Mouse (Mus musculus): ENCODE results near the gene Mrpl11.
"Not testable (repeated sequence)": the region's sequence is repeated elsewhere in the genome, so short reads cannot be mapped to it uniquely, and the experiment has no call there.

The Mrpl11 gene

GRCm38 (mm10) chr19:4992904-4993303 is 31.0 kb downstream of the Mrpl11 start:
- peak; percentile 57 to 66 for DNase-seq (ENCODE audit: low spot score in 2 of 2)

GRCm38 (mm10) chr19:4994043-4994442 is 32.1 kb downstream of the Mrpl11 start:
- peak; percentile 64 to 68 for DNase-seq (ENCODE audit: low spot score in 2 of 2)

GRCm38 (mm10) chr19:4999445-5000140 is 37.6 kb downstream of the Mrpl11 start:
- no peak for DNase-seq (ENCODE audit: low spot score in 2 of 2)

- DNase-seq (ENCODE audit: low spot score in 2 of 2) = peak; percentile 78 to 86
Measured at GRCm38 (mm10) chr19:5001666-5002406, 39.9 kb downstream of the Mrpl11 start.

GRCm38 (mm10) chr19:5003644-5004043 is 41.7 kb downstream of the Mrpl11 start:
- not testable (repeated sequence) for DNase-seq (ENCODE audit: low spot score in 2 of 2)

GRCm38 (mm10) chr19:5004925-5005324 is 43.0 kb downstream of the Mrpl11 start:
- DNase-seq (ENCODE audit: low spot score in 2 of 2) = no peak

GRCm38 (mm10) chr19:5013138-5013537 is 51.2 kb downstream of the Mrpl11 start:
- DNase-seq (ENCODE audit: low spot score in 2 of 2) = no peak

- no peak for DNase-seq (ENCODE audit: low spot score in 2 of 2)
Measured at GRCm38 (mm10) chr19:5014961-5015398, 53.0 kb downstream of the Mrpl11 start.

- no peak for DNase-seq (ENCODE audit: low spot score in 2 of 2)
Measured at GRCm38 (mm10) chr19:5016221-5016742, 54.3 kb downstream of the Mrpl11 start.
